Mouse (Mus musculus): ENCODE results near the gene Olfr9.
"Not testable (repeated sequence)": the region's sequence is repeated elsewhere in the genome, so short reads cannot be mapped to it uniquely, and the experiment has no call there.

Gene Olfr9

DNA sequence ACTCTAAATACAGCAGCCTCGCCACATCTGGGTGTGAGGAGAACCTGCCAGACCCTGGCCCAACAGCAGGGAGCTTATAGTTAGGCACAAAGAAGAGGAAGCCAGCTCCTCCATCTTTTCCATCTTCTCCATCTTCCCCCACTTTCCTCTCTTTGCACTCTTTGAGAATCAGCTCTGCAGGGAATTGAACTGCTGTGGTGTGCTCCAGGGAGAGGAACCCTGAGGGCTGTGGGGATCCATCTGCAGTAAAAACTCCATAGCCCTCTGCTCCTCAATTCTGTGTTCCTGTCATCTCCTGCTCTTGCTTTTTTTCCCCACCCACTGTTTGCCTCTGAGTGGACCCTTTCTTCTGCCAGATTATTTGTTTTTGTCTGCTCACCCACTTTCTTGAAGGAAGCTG, at the start of gene Olfr9:
Gene Olfr9, plus strand, starts transcription at position 301 of the 400 bp plus-strand sequence.
- DNase-seq (ENCODE audit: low spot score in 2 of 2), result not testable (repeated sequence)

GRCm38 (mm10) chr10:128940475-128941061, 48.7 kb upstream of the Olfr9 start:
- no peak for DNase-seq (ENCODE audit: low spot score in 2 of 2)

DNA sequence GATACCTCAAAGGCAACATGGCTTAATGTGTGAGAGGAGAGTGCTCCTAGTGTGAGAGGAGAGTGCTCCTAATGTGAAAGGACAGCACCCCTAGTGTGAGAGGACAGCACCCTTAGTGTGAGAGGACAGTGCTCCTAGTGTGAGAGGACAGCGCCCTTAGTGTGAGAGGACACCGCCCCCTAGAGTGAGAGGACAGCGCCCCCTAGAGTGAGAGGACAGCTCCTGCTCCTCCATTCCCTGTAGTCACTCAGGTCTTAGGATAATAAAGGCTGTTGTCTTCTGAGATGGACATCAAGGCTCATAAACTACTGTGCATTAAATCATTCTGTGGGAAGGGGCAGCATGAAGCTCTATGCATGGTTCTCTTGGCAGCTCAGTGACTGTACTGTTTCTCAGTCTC, 43.6 kb upstream of the Olfr9 start:
- DNase-seq (ENCODE audit: low spot score in 2 of 2), result no peak

DNA sequence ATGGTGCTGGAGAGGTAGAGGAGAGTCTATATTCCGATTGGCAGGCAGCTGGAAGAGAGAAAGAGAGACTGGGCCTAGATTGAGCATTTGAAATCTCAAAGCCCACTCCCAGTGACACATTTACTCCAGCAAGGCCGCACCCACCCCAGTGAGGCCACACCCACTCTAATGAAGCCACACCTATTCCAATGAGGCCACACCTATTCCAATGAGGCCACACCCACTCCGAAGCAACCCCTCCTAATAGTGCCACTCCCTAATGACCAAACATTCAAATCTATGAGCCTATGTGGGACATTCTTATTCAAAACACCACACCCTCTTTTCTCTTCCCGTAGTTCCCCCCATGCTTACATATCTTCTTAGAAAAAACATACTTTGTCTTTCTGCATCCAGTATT, 41.7 kb upstream of the Olfr9 start:
- DNase-seq (ENCODE audit: low spot score in 2 of 2), result no peak

DNA sequence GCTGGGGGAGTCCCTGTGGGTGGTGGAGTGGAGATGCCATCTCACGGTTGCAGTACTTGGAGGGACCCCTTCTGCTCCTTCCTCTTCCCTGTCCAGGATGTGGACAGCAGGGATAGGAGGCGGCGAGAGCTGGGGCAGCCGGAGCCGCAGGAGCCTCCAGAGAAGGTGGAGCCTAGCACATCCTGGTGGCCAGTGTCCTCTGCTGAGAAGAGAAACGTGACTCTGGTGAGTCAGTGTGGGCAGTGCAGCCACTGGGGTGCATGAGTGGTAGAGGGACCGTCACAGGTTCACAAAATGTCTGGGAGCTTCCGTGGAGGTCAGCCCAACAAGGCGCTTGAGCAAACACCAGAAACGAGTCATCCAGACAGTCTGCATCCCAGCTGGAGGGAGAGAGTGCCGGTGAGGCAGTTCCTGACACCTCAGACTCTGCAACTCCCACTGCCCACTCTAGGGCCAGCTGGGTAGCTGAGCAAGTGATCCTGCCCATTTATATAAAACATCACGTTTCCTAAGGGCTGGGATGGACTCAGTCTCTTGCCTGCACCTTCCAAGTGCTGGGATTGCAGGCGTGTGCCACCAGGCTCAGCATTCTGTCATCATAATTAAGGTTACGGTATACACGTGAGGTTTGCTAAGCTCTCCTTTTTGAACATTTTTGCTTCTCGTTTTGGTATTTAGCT, 38.9 kb upstream of the Olfr9 start:
- no peak for DNase-seq (ENCODE audit: low spot score in 2 of 2)

- DNase-seq (ENCODE audit: low spot score in 2 of 2), result no peak
Measured at GRCm38 (mm10) chr10:128958340-128958739, 30.9 kb upstream of the Olfr9 start.

DNA sequence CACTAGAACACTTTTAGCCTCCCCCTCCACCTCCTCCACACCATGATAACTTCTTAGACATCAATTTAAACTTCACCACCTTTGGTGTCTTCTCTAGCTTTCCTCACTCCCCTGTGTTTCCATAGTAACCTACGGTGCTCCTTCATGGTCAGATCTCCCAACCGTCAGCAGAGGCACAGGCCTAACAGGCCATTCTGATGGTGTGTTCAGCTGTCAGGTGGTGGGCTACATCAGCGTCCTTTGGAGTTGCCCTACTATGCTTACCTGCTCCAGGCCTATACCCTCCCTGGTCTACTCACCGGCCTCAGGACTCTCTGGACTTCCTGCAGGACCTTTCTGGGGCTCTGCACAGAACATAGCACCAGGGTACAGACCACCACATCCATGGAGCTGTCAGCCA, 29.1 kb upstream of the Olfr9 start:
- no peak for DNase-seq (ENCODE audit: low spot score in 2 of 2)

DNA sequence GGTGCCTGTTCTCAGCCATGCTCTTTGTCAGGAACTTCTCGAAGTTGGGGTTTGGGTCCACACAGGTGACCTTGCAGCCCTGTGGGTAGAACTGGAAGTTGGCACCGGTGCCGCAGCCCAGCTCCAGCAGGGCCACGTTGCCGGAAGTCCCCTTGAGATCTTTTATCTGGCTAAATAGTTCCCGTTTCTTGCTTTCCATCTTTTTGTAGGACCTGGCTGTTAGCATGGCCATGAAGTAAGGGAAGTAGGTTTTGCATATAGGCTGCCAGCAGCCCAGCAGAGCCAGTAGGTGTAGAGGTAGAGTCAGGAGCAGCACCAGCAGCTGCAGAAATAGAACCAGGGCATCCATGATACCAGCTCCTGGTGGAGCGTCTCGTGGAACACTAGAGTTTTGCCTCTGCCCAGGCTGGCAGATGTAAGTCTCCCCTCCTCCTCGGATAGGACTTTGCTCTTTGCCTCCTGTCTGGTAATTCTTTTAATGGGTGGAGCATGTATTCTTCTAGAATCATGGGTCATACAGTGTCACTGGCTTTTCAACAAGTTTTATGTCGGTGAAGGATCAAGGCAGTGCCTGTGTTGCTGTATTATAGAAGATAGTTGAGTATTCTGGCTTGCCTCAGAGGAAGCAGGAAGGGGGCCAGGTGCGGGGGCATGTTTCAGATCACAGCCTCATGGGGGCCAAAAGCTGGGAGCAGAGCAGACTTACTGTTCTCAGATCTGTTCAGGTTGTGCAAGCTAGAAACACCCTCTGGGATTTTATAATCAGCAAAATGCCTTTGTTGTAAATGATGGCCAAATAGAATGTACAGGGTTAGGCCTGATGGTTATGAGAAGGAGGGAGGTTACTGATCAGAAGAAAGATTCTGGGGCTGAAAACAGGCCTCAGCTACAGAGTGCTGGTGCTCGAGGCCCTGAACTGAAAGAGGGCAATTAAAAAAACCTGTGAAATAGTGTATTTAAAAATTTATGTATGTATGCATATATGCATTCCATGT, 28.3 kb upstream of the Olfr9 start, which contains the start of gene Mettl7b:
Gene Mettl7b, minus strand, starts transcription at position 399 of the 995 bp plus-strand sequence.
- DNase-seq (ENCODE audit: low spot score in 2 of 2), result no peak

- no peak for DNase-seq (ENCODE audit: low spot score in 2 of 2)
Measured at GRCm38 (mm10) chr10:128964961-128965360, 24.3 kb upstream of the Olfr9 start.

DNA sequence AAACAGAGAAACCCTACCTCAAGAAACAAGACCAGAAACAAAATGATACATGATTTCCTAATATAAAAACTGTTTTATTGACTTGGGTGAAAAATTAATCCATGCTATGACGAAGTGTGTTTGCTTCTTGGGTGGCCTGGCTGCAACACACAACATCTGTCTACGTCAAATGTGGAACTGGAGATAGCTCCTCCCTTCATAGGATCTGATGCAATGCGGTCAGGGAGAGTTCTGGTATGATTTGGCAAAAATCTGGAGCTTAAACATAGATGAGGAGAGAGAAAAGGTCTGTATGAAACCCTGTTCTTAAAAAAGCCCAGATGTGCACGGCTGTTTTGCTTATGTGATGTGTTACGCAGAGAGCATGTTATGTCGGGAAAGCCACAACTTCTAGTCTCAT, 23.4 kb upstream of the Olfr9 start:
- DNase-seq (ENCODE audit: low spot score in 2 of 2), result no peak

- DNase-seq (ENCODE audit: low spot score in 2 of 2), result no peak
Measured at GRCm38 (mm10) chr10:128968341-128968749, 20.9 kb upstream of the Olfr9 start.

DNA sequence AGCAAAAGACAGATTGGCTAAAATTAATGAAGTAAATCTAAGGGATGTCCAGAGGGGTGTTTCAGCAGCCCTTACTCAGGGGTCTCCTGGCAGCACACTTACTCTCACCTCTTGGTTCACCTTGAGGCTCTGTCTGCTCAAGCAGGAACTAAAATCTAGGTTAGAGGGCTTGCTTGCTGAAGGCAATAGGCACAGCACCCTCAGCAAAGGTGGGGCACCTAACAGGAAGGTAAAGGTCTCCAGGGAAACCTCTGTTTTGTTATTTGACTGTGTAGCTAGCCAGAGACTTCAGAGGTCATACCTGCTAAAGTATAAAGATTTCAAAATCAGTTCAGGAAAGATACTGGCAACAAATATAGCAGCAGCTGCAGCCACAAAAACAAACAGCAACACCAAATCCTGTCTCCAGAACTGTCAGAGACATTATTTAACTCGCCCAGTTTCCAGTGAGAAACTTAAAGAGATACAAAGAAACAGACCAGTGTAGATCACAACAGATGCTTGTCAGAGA, 18.4 kb upstream of the Olfr9 start:
- no peak for DNase-seq (ENCODE audit: low spot score in 2 of 2)

- DNase-seq (ENCODE audit: low spot score in 2 of 2), result no peak
Measured at GRCm38 (mm10) chr10:128972841-128973240, 16.4 kb upstream of the Olfr9 start.

DNA sequence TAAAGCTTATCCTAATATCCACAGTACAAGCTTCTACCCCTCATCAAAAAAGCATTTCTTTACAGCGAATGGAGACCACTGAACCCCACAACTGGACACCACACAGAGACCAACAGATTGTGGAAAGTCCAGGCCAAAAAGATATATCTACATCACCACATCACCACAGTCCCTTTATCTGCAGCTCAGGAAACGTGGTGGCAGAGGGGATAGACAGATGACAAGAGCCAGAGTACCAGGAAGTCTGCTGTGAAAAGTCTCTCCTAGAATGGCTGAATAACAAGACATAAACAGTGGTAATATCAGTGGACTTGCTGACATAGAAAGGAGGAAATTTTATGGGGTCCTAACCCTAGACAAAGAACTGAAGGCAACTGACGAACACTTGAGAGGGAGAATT, 12.8 kb upstream of the Olfr9 start:
- DNase-seq (ENCODE audit: low spot score in 2 of 2), result no peak

- DNase-seq (ENCODE audit: low spot score in 2 of 2), result peak in 1 of 2 experiments; percentile 36
Measured at GRCm38 (mm10) chr10:128977522-128978114, 11.6 kb upstream of the Olfr9 start.

- DNase-seq (ENCODE audit: low spot score in 2 of 2), result no peak
Measured at GRCm38 (mm10) chr10:128980644-128981365, 8.4 kb upstream of the Olfr9 start.

- DNase-seq (ENCODE audit: low spot score in 2 of 2), result not testable (repeated sequence)
Measured at GRCm38 (mm10) chr10:128990129-128990850, 1.1 kb downstream of the Olfr9 start.

DNA sequence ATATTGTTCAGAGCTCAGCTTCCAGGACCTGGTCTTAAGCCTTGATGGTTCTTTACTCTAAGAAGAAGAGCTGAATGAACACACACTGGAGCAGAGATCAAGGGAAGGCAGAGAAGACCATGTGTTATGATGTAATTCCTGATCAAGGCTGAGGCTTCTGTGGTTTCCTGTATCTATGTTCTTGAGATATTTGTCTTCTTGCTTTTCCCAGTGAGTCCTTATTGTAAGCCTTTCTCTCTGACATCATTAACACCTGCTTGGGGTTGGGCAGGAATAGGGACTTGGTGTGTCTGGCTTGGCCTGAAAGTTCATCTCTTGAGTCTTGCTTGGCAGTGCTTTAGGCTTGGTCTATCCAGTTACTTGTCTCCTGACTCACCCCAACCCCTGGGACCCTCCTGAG, 1.8 kb downstream of the Olfr9 start:
- DNase-seq (ENCODE audit: low spot score in 2 of 2), result no peak

DNA sequence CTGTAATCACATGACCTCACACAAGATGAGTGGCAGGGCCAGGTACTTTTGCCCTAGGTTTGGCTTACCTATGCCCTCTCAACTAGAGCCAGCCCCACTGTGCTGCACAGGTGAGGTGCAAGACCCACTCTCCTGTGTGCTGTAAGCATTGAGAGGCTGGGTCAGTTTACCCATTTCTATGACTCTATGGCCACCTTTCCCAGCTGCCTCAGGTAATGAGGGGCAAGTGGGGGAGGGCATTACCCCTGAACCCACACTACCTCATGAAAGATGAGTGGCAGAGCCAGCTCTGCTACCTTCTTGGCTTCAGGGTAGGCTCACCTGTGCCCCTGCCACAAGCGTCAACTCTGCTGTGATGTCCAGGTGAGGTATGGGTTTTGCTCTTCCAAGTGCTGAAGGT, 6.6 kb downstream of the Olfr9 start:
- no peak for DNase-seq (ENCODE audit: low spot score in 2 of 2)

DNA sequence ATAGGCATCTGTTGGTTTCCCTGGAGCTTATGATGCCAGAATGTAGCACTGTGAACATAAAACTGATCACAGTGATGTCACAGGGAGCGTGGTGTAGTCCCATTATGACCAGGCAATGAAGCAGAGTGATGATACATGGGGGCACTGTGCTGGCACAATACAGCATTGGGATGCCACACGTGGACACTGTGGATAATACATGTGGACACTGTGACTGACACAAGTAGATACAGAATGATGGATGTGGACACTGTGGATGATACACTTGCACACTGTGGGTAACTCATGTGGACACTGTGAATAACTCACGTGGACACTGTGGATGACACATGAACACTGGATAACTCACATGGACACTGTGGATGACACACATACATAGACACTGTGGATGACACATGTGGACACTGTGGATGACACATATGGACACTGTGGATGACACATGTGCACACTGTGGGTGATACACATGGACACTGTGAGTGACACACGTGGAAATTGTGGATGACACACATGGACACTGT, 7.4 kb downstream of the Olfr9 start:
- DNase-seq (ENCODE audit: low spot score in 2 of 2), result no peak

Data from urinary bladder, adult 18-20 months (tissue).